Mouse (Mus musculus): ENCODE data around the gene 1700023F06Rik. TPM values are rescaled to one million over a fixed set of nuclear protein-coding genes. Genes with fewer than 3 reads are reported as not detected.
"Not testable (repeated sequence)": the region's sequence is repeated elsewhere in the genome, so short reads cannot be mapped to it uniquely, and the experiment has no call there.

The 1700023F06Rik gene
- total and polyA plus RNA-seq, 2 experiments, result not detected

DNA sequence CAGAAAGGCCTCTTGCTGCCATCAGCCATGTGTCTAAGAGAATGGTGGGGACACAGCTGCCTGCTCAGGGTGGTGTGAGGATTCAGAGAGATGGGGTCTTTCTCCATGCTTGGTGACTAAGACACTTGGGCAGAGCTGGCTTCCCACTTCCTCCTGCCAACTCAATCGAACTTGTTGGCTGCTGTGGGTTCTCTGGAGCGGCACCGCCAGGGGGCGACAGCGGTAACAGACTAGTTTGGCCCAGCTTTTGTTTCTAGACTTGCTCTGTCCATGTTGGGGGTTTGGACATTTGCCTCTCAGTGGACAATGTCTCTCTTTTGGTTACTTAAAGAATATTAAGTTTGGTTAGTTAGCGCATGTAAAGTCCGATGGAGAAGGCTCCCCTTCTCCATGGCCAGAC, 24.6 kb upstream of the 1700023F06Rik start:
- H3K27ac ChIP-seq (replicated peaks; ENCODE audit: insufficient read depth, low read depth, low read length), result no peak overlapping the region
- no peak for TF ChIP-seq POLR2A (IDR thresholded peaks at IDR 0.05; ENCODE audit: extremely low read depth, insufficient read depth, low read length)
- TF ChIP-seq CTCF (IDR thresholded peaks at IDR 0.05; ENCODE audit: low read depth, low read length), result peak; percentile 93
- H3K9ac ChIP-seq (ENCODE audit: low read depth, low read length), result no peak overlapping the region
- peak; percentile 40 for DNase-seq (ENCODE audit: extremely low read depth, low read depth, low spot score)
- H3K4me3 ChIP-seq (ENCODE audit: insufficient read depth, low read depth, low read length), result no peak overlapping the region
- no peaks in the 10 kb centered on the region for H3K27me3 ChIP-seq (ENCODE audit: control insufficient read depth, insufficient read depth, low read length)
- 28% methylated on average over 7 of the region's 7 CpGs for WGBS
- H3K36me3 ChIP-seq (ENCODE audit: control insufficient read depth, insufficient read depth, low read length), result no peaks in the 10 kb centered on the region
- H3K4me1 ChIP-seq (ENCODE audit: control insufficient read depth, insufficient read depth, low read length), result no peaks in the 10 kb centered on the region
- H3K79me2 ChIP-seq (ENCODE audit: control insufficient read depth, insufficient read depth, low read length), result no peaks in the 10 kb centered on the region

DNA sequence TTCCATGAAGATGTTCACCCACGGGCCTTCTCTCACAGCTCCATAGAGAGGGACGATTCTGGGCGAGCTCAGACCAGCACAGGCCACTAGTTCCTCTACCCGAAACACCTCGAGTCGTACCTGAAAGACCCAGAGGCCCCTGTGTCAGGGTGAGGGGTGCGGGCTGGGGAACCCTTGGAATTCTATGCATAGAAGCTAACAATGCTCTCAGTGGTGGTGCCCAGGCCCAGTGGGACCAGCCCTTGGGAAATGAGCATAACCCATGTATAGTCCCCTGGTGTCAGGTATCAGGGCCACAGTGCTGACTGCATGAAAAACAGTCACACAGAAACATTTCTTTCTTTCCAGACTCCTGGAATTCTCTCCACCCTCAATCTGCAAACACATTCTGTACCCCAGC, 23.0 kb upstream of the 1700023F06Rik start:
- Histone ChIP-seq H3K36me3 (ENCODE audit: control insufficient read depth, insufficient read depth, low read length) (no peaks in the 10 kb centered on the region), H3K4me3 (ENCODE audit: insufficient read depth, low read depth, low read length) (no peak overlapping the region), H3K79me2 (ENCODE audit: control insufficient read depth, insufficient read depth, low read length) (no peaks in the 10 kb centered on the region), H3K9ac (ENCODE audit: low read depth, low read length) (no peak overlapping the region), H3K27me3 (ENCODE audit: control insufficient read depth, insufficient read depth, low read length) (no peaks in the 10 kb centered on the region), H3K4me1 (ENCODE audit: control insufficient read depth, insufficient read depth, low read length) (no peaks in the 10 kb centered on the region), H3K27ac (replicated peaks; ENCODE audit: insufficient read depth, low read depth, low read length) (no peak overlapping the region)
- no peak for DNase-seq (ENCODE audit: extremely low read depth, low read depth, low spot score)
- TF ChIP-seq CTCF (IDR thresholded peaks at IDR 0.05; ENCODE audit: low read depth, low read length), result no peak
- no peak for TF ChIP-seq POLR2A (IDR thresholded peaks at IDR 0.05; ENCODE audit: extremely low read depth, insufficient read depth, low read length)
- 95% methylated on average over 7 of the region's 7 CpGs for WGBS

DNA sequence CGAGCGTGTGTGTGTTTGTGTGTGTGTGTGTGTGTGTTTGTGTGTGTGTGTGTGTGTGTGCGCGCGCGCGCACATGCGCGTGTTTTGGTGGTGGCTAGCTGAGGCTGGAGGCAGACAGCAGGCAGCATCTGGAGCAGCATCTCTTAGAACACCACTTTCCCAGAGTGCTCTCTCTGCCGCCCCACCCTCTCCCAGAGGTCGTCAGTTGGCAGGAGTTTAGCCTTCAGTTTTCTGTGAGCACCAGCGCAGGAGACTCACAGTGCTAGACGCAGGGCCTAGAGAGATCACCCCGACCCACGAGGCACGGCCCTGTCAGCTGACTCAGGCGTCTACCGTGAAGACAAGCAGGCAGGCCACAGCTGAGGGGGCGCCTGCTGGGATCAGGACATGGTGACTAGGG, 22.3 kb upstream of the 1700023F06Rik start:
- Histone ChIP-seq H3K79me2 (ENCODE audit: control insufficient read depth, insufficient read depth, low read length) (no peaks in the 10 kb centered on the region), H3K27me3 (ENCODE audit: control insufficient read depth, insufficient read depth, low read length) (no peaks in the 10 kb centered on the region), H3K4me3 (ENCODE audit: insufficient read depth, low read depth, low read length) (no peak overlapping the region), H3K4me1 (ENCODE audit: control insufficient read depth, insufficient read depth, low read length) (no peaks in the 10 kb centered on the region), H3K36me3 (ENCODE audit: control insufficient read depth, insufficient read depth, low read length) (no peaks in the 10 kb centered on the region), H3K27ac (replicated peaks; ENCODE audit: insufficient read depth, low read depth, low read length) (no peak overlapping the region), H3K9ac (ENCODE audit: low read depth, low read length) (no peak overlapping the region)
- 97% methylated on average over 19 of the region's 19 CpGs for WGBS
- DNase-seq (ENCODE audit: extremely low read depth, low read depth, low spot score), result no peak
- no peak for TF ChIP-seq POLR2A (IDR thresholded peaks at IDR 0.05; ENCODE audit: extremely low read depth, insufficient read depth, low read length)
- TF ChIP-seq CTCF (IDR thresholded peaks at IDR 0.05; ENCODE audit: low read depth, low read length), result no peak

DNA sequence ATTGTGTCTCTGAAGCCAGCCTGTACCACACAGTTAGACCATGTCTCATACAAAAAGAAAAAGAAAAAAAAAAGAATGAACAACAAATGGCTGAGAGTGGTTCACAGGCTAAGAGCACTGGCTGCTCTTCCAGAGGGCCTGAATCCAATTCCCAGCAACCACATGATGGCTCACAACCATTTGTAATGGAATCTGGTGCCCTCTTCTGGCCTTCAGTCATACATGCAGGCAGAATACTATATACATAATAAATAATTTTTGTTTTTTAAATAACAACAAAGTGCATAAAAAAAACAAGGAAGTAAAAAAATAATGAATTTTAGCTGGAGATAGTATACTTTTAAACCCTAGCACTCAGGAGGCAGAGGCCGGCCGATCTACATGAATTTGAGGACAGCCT, 21.2 kb upstream of the 1700023F06Rik start:
- no peaks in the 10 kb centered on the region for H3K4me1 ChIP-seq (ENCODE audit: control insufficient read depth, insufficient read depth, low read length)
- no peak for DNase-seq (ENCODE audit: extremely low read depth, low read depth, low spot score)
- H3K36me3 ChIP-seq (ENCODE audit: control insufficient read depth, insufficient read depth, low read length), result no peaks in the 10 kb centered on the region; the same call in 1 of the 2 replicates
- H3K9ac ChIP-seq (ENCODE audit: low read depth, low read length), result no peak overlapping the region
- no peak overlapping the region for H3K27ac ChIP-seq (replicated peaks; ENCODE audit: insufficient read depth, low read depth, low read length)
- H3K4me3 ChIP-seq (ENCODE audit: insufficient read depth, low read depth, low read length), result no peak overlapping the region
- no peaks in the 10 kb centered on the region for H3K79me2 ChIP-seq (ENCODE audit: control insufficient read depth, insufficient read depth, low read length)
- TF ChIP-seq POLR2A (IDR thresholded peaks at IDR 0.05; ENCODE audit: extremely low read depth, insufficient read depth, low read length) (no peak), CTCF (IDR thresholded peaks at IDR 0.05; ENCODE audit: low read depth, low read length) (no peak)
- H3K27me3 ChIP-seq (ENCODE audit: control insufficient read depth, insufficient read depth, low read length), result no peaks in the 10 kb centered on the region
- WGBS, result 95% methylated on average over 2 of the region's 2 CpGs

DNA sequence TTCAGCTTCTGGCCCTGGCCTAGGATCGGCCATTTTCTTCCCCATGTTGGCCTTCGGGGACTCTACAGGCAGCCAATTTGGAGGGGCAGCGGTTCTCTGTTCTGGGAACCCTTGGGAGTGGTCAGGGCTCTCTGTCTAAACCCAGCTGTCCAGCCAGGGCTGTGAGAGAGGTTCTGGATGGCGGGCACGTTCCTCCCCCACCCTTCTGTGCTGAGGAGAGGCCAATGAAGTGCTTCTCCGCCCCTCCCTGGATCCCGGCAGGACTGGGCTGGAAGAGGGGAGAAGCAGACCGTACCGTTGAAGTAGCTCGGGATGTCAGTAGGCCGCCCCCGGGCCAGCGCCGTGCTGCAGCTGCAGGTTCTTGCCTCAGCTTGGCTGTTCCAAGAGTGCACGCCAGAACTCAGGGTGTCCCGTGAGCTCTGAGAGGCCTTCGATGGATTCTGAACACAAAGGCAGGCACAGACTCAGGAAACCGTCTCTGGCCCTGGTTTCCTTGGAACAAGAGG, 15.6 kb upstream of the 1700023F06Rik start:
- no peak overlapping the region for H3K9ac ChIP-seq (ENCODE audit: low read depth, low read length)
- no peak for DNase-seq (ENCODE audit: extremely low read depth, low read depth, low spot score)
- H3K4me1 ChIP-seq (ENCODE audit: control insufficient read depth, insufficient read depth, low read length), result no peaks in the 10 kb centered on the region
- no peaks in the 10 kb centered on the region; the same call in 1 of the 2 replicates for H3K36me3 ChIP-seq (ENCODE audit: control insufficient read depth, insufficient read depth, low read length)
- H3K27me3 ChIP-seq (ENCODE audit: control insufficient read depth, insufficient read depth, low read length), result no peaks in the 10 kb centered on the region
- no peak for TF ChIP-seq CTCF (IDR thresholded peaks at IDR 0.05; ENCODE audit: low read depth, low read length)
- no peak for TF ChIP-seq POLR2A (IDR thresholded peaks at IDR 0.05; ENCODE audit: extremely low read depth, insufficient read depth, low read length)
- H3K27ac ChIP-seq (replicated peaks; ENCODE audit: insufficient read depth, low read depth, low read length), result peak overlapping the region; percentile 62
- 76% methylated on average over 18 of the region's 18 CpGs for WGBS
- H3K4me3 ChIP-seq (ENCODE audit: insufficient read depth, low read depth, low read length), result peak overlapping the region; percentile 18; the same call in 1 of the 2 replicates
- H3K79me2 ChIP-seq (ENCODE audit: control insufficient read depth, insufficient read depth, low read length), result no peaks in the 10 kb centered on the region

DNA sequence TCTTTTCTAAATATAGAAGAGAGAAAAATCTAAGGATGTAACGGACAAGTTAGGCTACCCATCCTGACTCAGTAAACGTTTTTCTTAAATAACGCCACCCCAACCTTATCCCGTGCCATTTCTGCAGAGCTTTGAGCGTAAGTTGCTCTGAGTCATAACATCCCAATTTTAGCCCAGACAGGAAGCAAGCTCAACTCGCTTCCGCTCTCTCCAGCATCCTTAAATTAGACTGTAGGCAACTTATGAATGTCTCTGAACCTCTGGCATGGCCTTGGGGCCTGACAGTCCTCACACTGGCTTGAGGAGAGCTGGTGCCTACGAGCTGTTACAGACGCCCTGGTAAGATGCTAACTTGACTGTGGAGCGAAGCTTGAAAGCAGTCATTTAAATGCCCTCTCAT, 15.1 kb upstream of the 1700023F06Rik start:
- WGBS, result 75% methylated on average over 10 of the region's 10 CpGs
- Histone ChIP-seq H3K9ac (ENCODE audit: low read depth, low read length) (no peak overlapping the region), H3K4me3 (ENCODE audit: insufficient read depth, low read depth, low read length) (no peak overlapping the region), H3K79me2 (ENCODE audit: control insufficient read depth, insufficient read depth, low read length) (no peaks in the 10 kb centered on the region), H3K36me3 (ENCODE audit: control insufficient read depth, insufficient read depth, low read length) (no peaks in the 10 kb centered on the region; the same call in 1 of the 2 replicates), H3K27me3 (ENCODE audit: control insufficient read depth, insufficient read depth, low read length) (no peaks in the 10 kb centered on the region), H3K4me1 (ENCODE audit: control insufficient read depth, insufficient read depth, low read length) (no peaks in the 10 kb centered on the region), H3K27ac (replicated peaks; ENCODE audit: insufficient read depth, low read depth, low read length) (no peak overlapping the region)
- TF ChIP-seq CTCF (IDR thresholded peaks at IDR 0.05; ENCODE audit: low read depth, low read length) (no peak), POLR2A (IDR thresholded peaks at IDR 0.05; ENCODE audit: extremely low read depth, insufficient read depth, low read length) (no peak)
- DNase-seq (ENCODE audit: extremely low read depth, low read depth, low spot score), result peak; percentile 21

DNA sequence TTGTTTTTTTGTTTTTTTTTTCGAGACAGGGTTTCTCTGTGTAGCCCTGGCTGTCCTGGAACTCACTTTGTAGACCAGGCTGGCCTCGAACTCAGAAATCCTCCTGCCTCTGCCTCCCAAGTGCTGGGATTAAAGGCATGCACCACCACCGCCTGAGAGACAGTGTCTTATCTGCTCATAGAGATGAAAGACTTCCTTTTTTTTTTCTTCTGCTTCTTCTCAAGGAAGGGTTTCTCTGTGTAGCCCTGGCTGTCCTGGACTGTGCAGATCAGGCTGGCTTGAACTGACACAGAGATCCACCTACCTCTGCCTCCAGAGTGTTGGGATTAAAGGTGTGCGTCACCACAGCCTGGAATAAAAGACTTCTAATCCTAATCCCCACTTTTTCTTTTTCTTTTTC, 14.4 kb upstream of the 1700023F06Rik start:
- not testable (repeated sequence) for H3K4me3 ChIP-seq (ENCODE audit: insufficient read depth, low read depth, low read length); H3K79me2 ChIP-seq (ENCODE audit: control insufficient read depth, insufficient read depth, low read length); H3K9ac ChIP-seq (ENCODE audit: low read depth, low read length); H3K36me3 ChIP-seq (ENCODE audit: control insufficient read depth, insufficient read depth, low read length); H3K4me1 ChIP-seq (ENCODE audit: control insufficient read depth, insufficient read depth, low read length); H3K27ac ChIP-seq (replicated peaks; ENCODE audit: insufficient read depth, low read depth, low read length); DNase-seq (ENCODE audit: extremely low read depth, low read depth, low spot score); H3K27me3 ChIP-seq (ENCODE audit: control insufficient read depth, insufficient read depth, low read length)
- WGBS, result 80% methylated on average over 4 of the region's 4 CpGs
